Mouse (Mus musculus): ENCODE results near the gene Supt4a.

GRCm38 (mm10) chr11:87720324-87720723, 17.0 kb upstream of the Supt4a start:
- peak; percentile 21; the same call in 1 of the 2 replicates for TF ChIP-seq CTCF (conservative IDR thresholded peaks at IDR 0.05; ENCODE audit: low read length)
- TF ChIP-seq NANOG (IDR thresholded peaks at IDR 0.05; ENCODE audit: borderline replicate concordance, low read length) = no peak

All from E14TG2a.4 (cell line).